In the genomic region with DNA sequence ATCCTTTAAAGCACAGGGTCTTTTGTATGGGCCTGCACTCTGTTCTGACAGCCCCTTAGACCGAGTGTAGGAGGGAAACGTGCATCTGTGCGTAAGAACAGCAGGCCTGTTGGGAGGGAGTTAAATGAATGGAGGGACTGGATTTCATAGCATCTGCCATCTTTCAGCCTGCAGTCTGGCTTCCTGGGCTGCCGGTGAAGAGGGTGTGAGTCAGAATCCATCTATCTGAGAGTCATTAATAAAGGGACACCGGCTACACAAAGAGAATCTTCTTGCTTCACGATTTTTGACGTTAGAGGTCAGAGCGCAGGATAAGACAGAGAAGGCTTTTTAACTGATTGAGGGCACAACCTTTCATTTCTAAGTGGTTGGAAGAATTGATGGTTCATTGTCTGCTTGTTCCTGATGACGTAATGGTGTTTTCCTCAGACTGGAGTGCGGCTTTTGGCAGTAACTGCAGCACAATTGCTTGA, we compare ENCODE assay signal across 9 mouse cellular contexts. TPM values are rescaled to one million over a fixed set of nuclear protein-coding genes. Genes with fewer than 3 reads are reported as not detected.
DNase-seq lines count a peak whose midpoint lies in the region; ATAC-seq lines count a peak whose summit lies in the region.
"Had no signal": no experiment of that assay in that cellular context is flagged by ENCODE, and none has a peak within 500 bp of the region (broad histone marks: within the 10 kb centered on the region; RNA-seq: fewer than 3 reads in every experiment).

No protein-coding gene starts in this region.

- ATAC-seq in neural tube, embryonic 12.5 days (ENCODE audit: low FRiP score, low read depth), result peak; percentile 79
- no peak for ATAC-seq in megakaryocyte-erythroid progenitor cell, adult 5-6 weeks (replicated peaks; ENCODE audit: low FRiP score, low TSS enrichment, poor library complexity, severe bottlenecking)

- H3K9me3 ChIP-seq in hindbrain, embryonic 10.5 days, result no peaks in the 10 kb centered on the region
- H3K9me3 ChIP-seq in neural tube, embryonic 12.5 days, result no peaks in the 10 kb centered on the region

- intact Hi-C loops in left cerebral cortex, postnatal 4 days (cut with DNase I), result no loop called here

- H3K4me3 ChIP-seq in hindbrain, embryonic 10.5 days, result no peak overlapping the region
- H3K4me3 ChIP-seq in neural tube, embryonic 12.5 days, result no peak overlapping the region

- H3K27ac ChIP-seq in hindbrain, embryonic 10.5 days, result peak overlapping the region; percentile 53
- peak overlapping the region; percentile 75 for H3K27ac ChIP-seq in neural tube, embryonic 12.5 days

- peak; percentile 51 to 80 for DNase-seq in adrenal gland, adult (ENCODE audit: inconsistent age in 2 of 2, low spot score in 1 of 2)
- no peak for DNase-seq in adrenal gland, postnatal 4 days (ENCODE audit: low spot score in 2 of 2)
- DNase-seq in left cerebral cortex, postnatal 4 days, result peak; percentile 21
- DNase-seq in left cerebral cortex, adult 8-10 months (ENCODE audit: low spot score in 2 of 2), result no peak
- peak; percentile 8 for DNase-seq in hindbrain, embryonic 10.5 days (ENCODE audit: low spot score)
- no peak for DNase-seq in gastrocnemius, postnatal 4 days (ENCODE audit: low spot score in 2 of 2)
- DNase-seq: lung, embryonic 14.5 days had no signal

- H3K9ac ChIP-seq in neural tube, embryonic 12.5 days, result no peak overlapping the region
- H3K9ac ChIP-seq: lung, embryonic 14.5 days had no signal

- peaks cover 12% of the 10 kb centered on the region; the same call in 1 of the 2 replicates for H3K36me3 ChIP-seq in hindbrain, embryonic 10.5 days
- H3K36me3 ChIP-seq in neural tube, embryonic 12.5 days, result no peaks in the 10 kb centered on the region

- peak overlapping the region; percentile 15; the same call in 1 of the 2 replicates for H3K4me2 ChIP-seq in neural tube, embryonic 12.5 days (replicated peaks)
- H3K4me2 ChIP-seq: lung, embryonic 14.5 days had no signal

- no peaks in the 10 kb centered on the region for H3K27me3 ChIP-seq in hindbrain, embryonic 10.5 days (ENCODE audit: insufficient read depth, poor library complexity, severe bottlenecking)
- no peaks in the 10 kb centered on the region for H3K27me3 ChIP-seq in neural tube, embryonic 12.5 days (replicated peaks)

- H3K4me1 ChIP-seq in hindbrain, embryonic 10.5 days (replicated peaks), result peaks cover 4% of the 10 kb centered on the region; the same call in 1 of the 2 replicates
- peaks cover 5% of the 10 kb centered on the region; the same call in 1 of the 2 replicates for H3K4me1 ChIP-seq in neural tube, embryonic 12.5 days

- 71% methylated on average over 10 of the region's 10 CpGs for WGBS in hindbrain, embryonic 10.5 days
- WGBS in neural tube, embryonic 12.5 days, result 42% methylated on average over 10 of the region's 10 CpGs

RNA-seq across cellular contexts. Expression of a gene that starts 46.2 kb away (rescaled TPM):
- total RNA-seq in adrenal gland, postnatal 4 days (2021), result 10 to 100 TPM; 61.6 to 74.2 TPM
- 100 to 1,000 TPM; 219 to 233 TPM for total RNA-seq in left cerebral cortex, postnatal 4 days (2021)
- total RNA-seq in left cerebral cortex, adult 8-10 months (2022), result 100 to 1,000 TPM; 104 to 124 (median 113) TPM
- 95.3 and 97.6 TPM in 2 replicates for polyA plus RNA-seq in hindbrain, embryonic 10.5 days (2016; fragmentation: Nextera tagmentation; extraction: Ambion mirVana)
- polyA plus RNA-seq in neural tube, embryonic 12.5 days (2016; fragmentation: Nextera tagmentation; extraction: Ambion mirVana), result 128 and 132 TPM in 2 replicates
- total RNA-seq in megakaryocyte-erythroid progenitor cell, adult 5-6 weeks (2014; fragmentation: Nextera tagmentation), result 92.6 and 101 TPM in 2 replicates
- total RNA-seq in megakaryocyte-erythroid progenitor cell, adult 5-6 weeks (2017), result 55.3 and 57.6 TPM in 2 replicates
- total RNA-seq in gastrocnemius, postnatal 4 days (2021), result 100 to 1,000 TPM; 116 to 132 TPM

Comparison
In these comparisons a context has a peak if more than half of its experiments do, and no peak if none do; other contexts are left out.
1. DNase-seq: peak in adrenal gland, adult (2 of 2), left cerebral cortex, postnatal 4 days (single experiment) and hindbrain, embryonic 10.5 days (single experiment); none in adrenal gland, postnatal 4 days (0 of 2), left cerebral cortex, adult 8-10 months (0 of 2) and gastrocnemius, postnatal 4 days (0 of 2).